Mouse (Mus musculus) brain, embryonic 14.5 days (tissue): ENCODE results near the gene Elane.

Experiments used
- CTCF ChIP-seq: fragments of 200-500 bp; IDR thresholded peaks from 2 replicates; pipeline ENCODE4 v1.5.1; 2012; ENCODE audit warnings: inconsistent platforms, mild to moderate bottlenecking, moderate library complexity, borderline replicate concordance; ENCODE audit not compliant: insufficient read depth, insufficient read length; ENCODE audit errors: extremely low read depth
- POLR2A ChIP-seq: fragments of 200-500 bp; IDR thresholded peaks from 2 replicates; pipeline ENCODE4 v1.6.1; 2012; ENCODE audit warnings: mild to moderate bottlenecking, inconsistent platforms, borderline replicate concordance; ENCODE audit not compliant: poor library complexity, insufficient read depth, insufficient read length, severe bottlenecking; ENCODE audit errors: extremely low read depth

GRCm38 (mm10) chr10:79864351-79865188 is 21.5 kb upstream of the Elane start:
- no peak for TF ChIP-seq POLR2A
- no peak for TF ChIP-seq CTCF
